Mouse (Mus musculus): ENCODE results near the gene Ddx46.

DNA sequence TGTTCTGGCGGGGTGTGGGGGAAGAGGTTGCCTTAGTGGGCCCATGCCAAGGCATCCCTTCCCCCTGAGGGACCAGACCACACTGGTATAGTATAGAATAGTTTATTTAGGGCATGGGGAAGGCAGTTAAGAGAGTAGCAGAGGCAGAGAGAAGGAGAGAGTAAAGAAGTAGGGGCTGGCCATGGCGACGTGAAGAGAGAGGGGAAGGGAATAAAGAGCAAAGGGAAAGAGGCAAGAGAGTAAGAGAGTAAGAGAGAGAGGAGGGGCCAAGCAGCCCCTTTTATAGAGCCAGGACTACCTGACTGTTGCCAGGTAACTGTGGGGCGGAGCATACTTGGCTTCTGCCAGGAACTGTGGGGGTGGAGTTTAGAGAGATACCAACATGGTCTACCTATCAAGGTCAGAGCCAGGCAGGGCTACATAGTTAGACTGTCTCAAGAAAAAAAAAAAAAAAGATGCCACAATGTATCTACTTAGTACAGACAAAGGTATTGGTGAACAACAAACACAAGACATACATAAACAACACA is 42.8 kb upstream of the Ddx46 start:
- TF ChIP-seq CTCF (IDR thresholded peaks at IDR 0.05; ENCODE audit: insufficient read depth, low read depth, low read length) (no peak), POLR2A (IDR thresholded peaks at IDR 0.05; ENCODE audit: insufficient read depth, low read depth, low read length) (no peak)
